Mouse (Mus musculus) MEL (cell line): ENCODE results near the gene Hemk1. TPM values are rescaled to one million over a fixed set of nuclear protein-coding genes. Genes with fewer than 3 reads are reported as not detected.
A peak's percentile ranks its signal among the peaks of the same experiment; 100 is the strongest.
"Not testable (repeated sequence)": the region's sequence is repeated elsewhere in the genome, so short reads cannot be mapped to it uniquely, and the experiment has no call there.

Experiments used
- DNase-seq: peaks from one replicate; pipeline ENCODE4 v3.0.0; 2011; ENCODE audit warnings: low read depth, low spot score
- H3K27ac ChIP-seq: 2 replicates; pipeline ENCODE4 v1.5.1; 2012; ENCODE audit warnings: low read depth, mild to moderate bottlenecking, control low read depth, low read length, moderate library complexity; ENCODE audit not compliant: control insufficient read depth
- H3K27me3 ChIP-seq, 2 experiments: fragments of 150-350 bp in 1 of 2; sonication (generic) in 1 of 2; 2 replicates each; pipeline ENCODE4 v1.6.1; 2012; ENCODE audit warnings: low read length in 2 of 2, mild to moderate bottlenecking in 2 of 2, improper control_type of control experiment in 1 of 2, moderate library complexity in 1 of 2; ENCODE audit not compliant: insufficient read depth in 2 of 2, control insufficient read depth in 1 of 2
- H3K36me3 ChIP-seq, 2 experiments: 2 replicates each; pipeline ENCODE4 v1.6.1; 2012 to 2014; ENCODE audit warnings: low read length in 2 of 2, improper control_type of control experiment in 1 of 2, inconsistent platforms in 1 of 2, mild to moderate bottlenecking in 1 of 2; ENCODE audit not compliant: insufficient read depth in 2 of 2, control insufficient read depth in 1 of 2
- H3K4me1 ChIP-seq, 2 experiments: fragments of 150-350 bp in 1 of 2; sonication (generic) in 1 of 2; 2 replicates each; pipeline ENCODE4 v1.6.1; 2012; ENCODE audit warnings: low read length in 2 of 2, improper control_type of control experiment in 1 of 2, mild to moderate bottlenecking in 1 of 2; ENCODE audit not compliant: insufficient read depth in 2 of 2, control insufficient read depth in 1 of 2
- H3K4me3 ChIP-seq, 2 experiments: fragments of 150-350 bp in 1 of 2; sonication (generic) in 1 of 2; 2 replicates each; pipeline ENCODE4 v1.5.1; 2012; ENCODE audit warnings: low read depth in 2 of 2, low read length in 2 of 2, mild to moderate bottlenecking in 2 of 2, moderate library complexity in 2 of 2, control low read depth in 1 of 2, improper control_type of control experiment in 1 of 2; ENCODE audit not compliant: control insufficient read depth in 1 of 2, insufficient read depth in 1 of 2
- H3K79me2 ChIP-seq: 2 replicates; pipeline ENCODE4 v1.6.1; 2012; ENCODE audit warnings: mild to moderate bottlenecking, low read length, moderate library complexity; ENCODE audit not compliant: control insufficient read depth, poor library complexity, insufficient read depth
- H3K9ac ChIP-seq: 2 replicates; pipeline ENCODE4 v1.6.1; 2012; ENCODE audit warnings: low read depth, mild to moderate bottlenecking, control low read depth, low read length, moderate library complexity; ENCODE audit not compliant: control insufficient read depth, poor library complexity, severe bottlenecking
- H3K9me3 ChIP-seq: fragments of 150-350 bp; sonication (generic); replicated peaks from 2 replicates; pipeline ENCODE4 v1.6.1; 2012; ENCODE audit warnings: mild to moderate bottlenecking, low read length, improper control_type of control experiment, moderate library complexity; ENCODE audit not compliant: insufficient read depth
- BHLHE40 ChIP-seq: IDR thresholded peaks from 2 replicates; pipeline ENCODE4 v1.6.1; 2012; ENCODE audit warnings: low read depth, mild to moderate bottlenecking, inconsistent platforms, low read length, improper control_type of control experiment, borderline replicate concordance
- CHD2 ChIP-seq: IDR thresholded peaks from 2 replicates; pipeline ENCODE4 v1.6.1; 2011; ENCODE audit warnings: low read length, improper control_type of control experiment
- ELF1 ChIP-seq: IDR thresholded peaks from 2 replicates; pipeline ENCODE4 v1.6.1; 2014; ENCODE audit warnings: low read depth, mild to moderate bottlenecking, inconsistent platforms, low read length, improper control_type of control experiment, moderate library complexity
- EP300 ChIP-seq, 2 experiments: IDR thresholded peaks; 2 replicates each; pipeline ENCODE4 v1.6.1; 2011; ENCODE audit warnings: improper control_type of control experiment in 2 of 2, low read length in 2 of 2, low read depth in 1 of 2, mild to moderate bottlenecking in 1 of 2
- ETS1 ChIP-seq: IDR thresholded peaks from 2 replicates; pipeline ENCODE4 v1.6.1; 2012; ENCODE audit warnings: low read depth, mild to moderate bottlenecking, inconsistent platforms, low read length, improper control_type of control experiment, moderate library complexity
- MAX ChIP-seq: IDR thresholded peaks from 2 replicates; pipeline ENCODE4 v1.6.1; 2011; ENCODE audit warnings: low read length, improper control_type of control experiment
- MAZ ChIP-seq: IDR thresholded peaks from 2 replicates; pipeline ENCODE4 v1.6.1; 2012; ENCODE audit warnings: low read depth, mild to moderate bottlenecking, inconsistent platforms, low read length, improper control_type of control experiment
- MEF2A ChIP-seq: IDR thresholded peaks from 2 replicates; pipeline ENCODE4 v1.6.1; 2014; ENCODE audit warnings: low read depth, mild to moderate bottlenecking, inconsistent platforms, low read length, improper control_type of control experiment; ENCODE audit not compliant: poor library complexity, insufficient replicate concordance, severe bottlenecking; ENCODE audit errors: extremely low read depth
- MYB ChIP-seq: IDR thresholded peaks from 2 replicates; pipeline ENCODE4 v1.6.1; 2011; ENCODE audit warnings: mild to moderate bottlenecking, low read depth, low read length, improper control_type of control experiment
- NELFE ChIP-seq: IDR thresholded peaks from 2 replicates; pipeline ENCODE4 v1.6.1; 2011; ENCODE audit warnings: low read depth, low read length, improper control_type of control experiment
- NRF1 ChIP-seq: IDR thresholded peaks from 2 replicates; pipeline ENCODE4 v1.6.1; 2014; ENCODE audit warnings: low read depth, mild to moderate bottlenecking, inconsistent platforms, low read length, improper control_type of control experiment, moderate library complexity; ENCODE audit not compliant: poor library complexity, insufficient read depth, severe bottlenecking
- POLR2A ChIP-seq, 2 experiments: IDR thresholded peaks; 2 replicates each; pipeline ENCODE4 v1.6.1; 2011 to 2012; ENCODE audit warnings: low read length in 2 of 2, mild to moderate bottlenecking in 2 of 2, control low read depth in 1 of 2, improper control_type of control experiment in 1 of 2, low read depth in 1 of 2, moderate library complexity in 1 of 2; ENCODE audit not compliant: control insufficient read depth in 1 of 2, insufficient read depth in 1 of 2, poor library complexity in 1 of 2
- POLR2AphosphoS2 ChIP-seq: IDR thresholded peaks from 2 replicates; pipeline ENCODE4 v1.6.1; 2011; ENCODE audit warnings: low read length, improper control_type of control experiment
- POLR2AphosphoS5 ChIP-seq: IDR thresholded peaks from 2 replicates; pipeline ENCODE4 v1.6.1; 2012; ENCODE audit warnings: low read depth, borderline replicate concordance, mild to moderate bottlenecking, inconsistent platforms, low read length, moderate library complexity, mixed read lengths
- USF2 ChIP-seq, 2 experiments: IDR thresholded peaks; 2 replicates each; pipeline ENCODE4 v1.6.1; 2011 to 2012; ENCODE audit warnings: improper control_type of control experiment in 2 of 2, low read length in 2 of 2, borderline replicate concordance in 1 of 2, inconsistent platforms in 1 of 2, low read depth in 1 of 2, mild to moderate bottlenecking in 1 of 2; ENCODE audit not compliant: insufficient read depth in 1 of 2
- ZC3H11A ChIP-seq: IDR thresholded peaks from 2 replicates; pipeline ENCODE4 v1.6.1; 2012; ENCODE audit warnings: low read depth, mild to moderate bottlenecking, inconsistent platforms, low read length, improper control_type of control experiment
- ZMIZ1 ChIP-seq: IDR thresholded peaks from 2 replicates; pipeline ENCODE4 v1.6.1; 2012; ENCODE audit warnings: low read depth, mild to moderate bottlenecking, inconsistent platforms, low read length, improper control_type of control experiment, moderate library complexity
- polyA plus RNA-seq, 2 experiments: library from polyadenylated mRNA; stranded (reverse) in 1 of 2; unstranded in 1 of 2; fragments of >175 nt in 1 of 2; fragments of >200 nt in 1 of 2; gene quantifications; 2 replicates each; pipeline versions ENCODE4 v1.2.1 to v1.2.4; 2012; ENCODE audit warnings: low replicate concordance in 2 of 2, low read depth in 1 of 2; ENCODE audit not compliant: insufficient read length in 2 of 2, insufficient read depth in 1 of 2, missing spikeins in 1 of 2
- total RNA-seq: library from RNA; depleted of rRNA; stranded (reverse); fragments of 300-350 nt; gene quantifications from 2 replicates; pipeline ENCODE4 v1.2.3, GENCODE M21; 2012

The Hemk1 gene
- total and polyA plus RNA-seq, 3 experiments = 7.5 to 11.8 TPM; not detected in 1

DNA sequence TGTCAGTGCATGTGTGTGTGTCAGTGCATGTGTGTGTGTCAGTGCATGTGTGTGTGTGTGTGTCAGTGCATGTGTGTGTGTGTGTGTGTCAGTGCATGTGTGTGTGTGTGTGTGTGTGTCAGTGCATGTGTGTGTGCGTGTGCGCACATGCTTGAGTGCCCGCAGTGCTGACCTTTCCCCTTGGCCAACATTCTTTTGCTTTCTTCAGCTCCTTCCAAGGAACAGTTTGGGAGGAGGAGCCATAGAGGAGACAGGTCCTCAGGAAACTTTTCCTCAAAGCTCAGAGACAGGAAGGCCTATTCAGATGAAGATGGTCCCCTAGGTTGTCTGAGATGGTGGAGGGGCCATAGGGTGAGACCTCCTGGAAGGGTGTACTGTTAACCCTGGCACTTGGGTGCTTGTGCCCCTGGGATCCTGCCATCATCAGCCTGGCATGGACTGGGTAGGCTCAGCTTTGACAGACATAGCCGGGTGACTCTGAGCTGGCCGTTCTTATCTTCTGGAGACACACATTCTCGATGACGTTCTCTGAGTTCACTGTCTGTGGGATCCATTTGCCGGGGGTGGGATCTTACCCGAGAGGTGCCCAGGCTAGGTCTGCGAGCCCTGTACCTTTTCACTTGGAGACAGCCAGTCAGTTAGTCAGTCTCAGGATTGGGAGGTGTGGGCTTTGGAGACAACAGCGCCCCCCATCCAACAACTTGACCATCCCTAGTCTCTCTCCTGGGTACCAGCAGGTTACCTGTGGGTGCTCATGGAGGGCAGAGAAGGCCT lies 30.9 kb downstream of the Hemk1 start (continued):
- TF ChIP-seq ETS1 (peak; percentile 58), MEF2A (no peak), MYB (no peak), POLR2A (IDR thresholded peaks at IDR 0.05; ENCODE audit: control insufficient read depth in 1 of 2, insufficient read depth in 1 of 2, low read depth in 1 of 2, low read length in 2 of 2, poor library complexity in 1 of 2) (no peak), NELFE (no peak; the same call in 1 of the 2 replicates), MAZ (no peak), POLR2AphosphoS2 (no peak), ZMIZ1 (no peak), USF2 (IDR thresholded peaks at IDR 0.05; ENCODE audit: borderline replicate concordance in 1 of 2, insufficient read depth in 1 of 2, low read depth in 1 of 2, low read length in 2 of 2) (no peak), NRF1 (no peak)

DNA sequence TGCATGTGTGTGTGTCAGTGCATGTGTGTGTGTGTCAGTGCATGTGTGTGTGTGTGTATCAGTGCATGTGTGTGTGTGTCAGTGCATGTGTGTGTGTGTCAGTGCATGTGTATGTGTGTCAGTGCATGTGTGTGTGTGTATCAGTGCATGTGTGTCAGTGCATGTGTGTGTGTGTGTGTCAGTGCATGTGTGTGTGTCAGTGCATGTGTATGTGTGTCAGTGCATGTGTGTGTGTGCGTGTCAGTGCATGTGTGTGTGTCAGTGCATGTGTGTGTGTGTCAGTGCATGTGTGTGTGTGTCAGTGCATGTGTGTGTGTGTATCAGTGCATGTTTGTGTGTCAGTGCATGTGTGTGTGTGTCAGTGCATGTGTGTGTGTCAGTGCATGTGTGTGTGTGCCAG lies 31.5 kb downstream of the Hemk1 start:
- peaks cover 0 to 25% of the 10 kb centered on the region in 2 experiments; a peak in 2 of 4 replicates for H3K36me3 ChIP-seq
- H3K27ac ChIP-seq, H3K27me3 ChIP-seq, H3K4me3 ChIP-seq, H3K9ac ChIP-seq, H3K9me3 ChIP-seq, H3K79me2 ChIP-seq, DNase-seq: not testable (repeated sequence)
- H3K4me1 ChIP-seq = peaks cover 9 to 47% of the 10 kb centered on the region in 2 experiments
- TF ChIP-seq POLR2AphosphoS5 = peak; percentile 76; the same call in 1 of the 2 replicates

DNA sequence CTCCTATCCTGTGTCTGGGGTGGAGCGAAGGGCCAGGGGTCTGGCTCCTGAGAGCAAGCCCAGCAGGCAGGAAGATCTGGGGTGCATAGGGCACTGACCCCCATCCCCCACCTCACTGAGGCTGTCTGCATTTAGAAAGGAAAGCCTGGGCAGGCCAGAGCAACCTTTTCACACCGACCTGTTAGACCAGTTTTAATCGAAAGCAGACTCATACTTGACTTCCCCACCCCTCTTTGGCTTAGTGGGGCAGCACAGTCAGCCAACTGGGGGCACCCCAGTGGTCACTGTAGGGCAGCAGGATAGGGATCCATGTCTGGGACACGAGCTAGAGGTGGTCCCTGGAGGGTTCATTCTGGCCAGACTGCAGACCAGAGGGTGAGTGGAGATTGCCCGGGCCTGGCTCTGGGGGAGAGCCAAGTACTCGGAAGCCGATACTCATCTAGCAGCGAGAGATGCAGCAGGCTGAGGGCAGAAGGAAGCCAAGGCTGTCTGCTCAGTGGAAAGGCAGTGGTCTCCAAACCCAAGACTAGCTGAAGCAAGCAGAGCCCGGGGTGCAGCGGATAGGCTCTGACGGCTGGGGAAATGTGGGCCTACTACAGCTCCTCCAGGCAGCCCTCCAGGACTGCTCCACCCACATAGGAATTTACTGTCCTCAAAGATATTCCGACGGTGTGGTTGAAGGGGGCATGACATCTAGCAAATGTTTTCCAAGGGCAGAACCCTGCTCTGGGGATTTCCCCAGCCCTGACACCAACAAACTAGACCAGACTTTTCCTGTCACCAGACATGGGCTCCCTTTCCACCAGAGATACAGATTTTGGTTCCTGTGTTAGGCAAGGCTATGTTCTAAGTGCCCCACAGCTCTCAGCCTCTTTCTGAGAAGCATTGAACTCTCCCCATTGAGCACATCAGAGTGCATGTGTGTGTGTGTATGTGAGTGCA lies 32.3 kb downstream of the Hemk1 start:
- Histone ChIP-seq H3K27ac (peak overlapping the region; percentile 8; the same call in 1 of the 2 replicates), H3K27me3 (no peaks in the 10 kb centered on the region), H3K36me3 (peaks cover 0 to 24% of the 10 kb centered on the region in 2 experiments; a peak in 2 of 4 replicates), H3K9ac (no peak overlapping the region), H3K79me2 (0 out of 2 replicates have a peak, but pooled peaks cover 1% of the 10 kb centered on the region), H3K4me3 (no peak overlapping the region), H3K4me1 (peaks cover 4 to 44% of the 10 kb centered on the region in 2 experiments), H3K9me3 (no peaks in the 10 kb centered on the region)
- TF ChIP-seq EP300 (IDR thresholded peaks at IDR 0.05; ENCODE audit: low read depth in 1 of 2, low read length in 2 of 2) (no peak), ETS1 (no peak), ZMIZ1 (no peak), ZC3H11A (no peak), CHD2 (no peak), BHLHE40 (no peak), ELF1 (no peak), MAX (no peak), POLR2AphosphoS2 (no peak)
- no peak for DNase-seq
